In the genomic region with DNA sequence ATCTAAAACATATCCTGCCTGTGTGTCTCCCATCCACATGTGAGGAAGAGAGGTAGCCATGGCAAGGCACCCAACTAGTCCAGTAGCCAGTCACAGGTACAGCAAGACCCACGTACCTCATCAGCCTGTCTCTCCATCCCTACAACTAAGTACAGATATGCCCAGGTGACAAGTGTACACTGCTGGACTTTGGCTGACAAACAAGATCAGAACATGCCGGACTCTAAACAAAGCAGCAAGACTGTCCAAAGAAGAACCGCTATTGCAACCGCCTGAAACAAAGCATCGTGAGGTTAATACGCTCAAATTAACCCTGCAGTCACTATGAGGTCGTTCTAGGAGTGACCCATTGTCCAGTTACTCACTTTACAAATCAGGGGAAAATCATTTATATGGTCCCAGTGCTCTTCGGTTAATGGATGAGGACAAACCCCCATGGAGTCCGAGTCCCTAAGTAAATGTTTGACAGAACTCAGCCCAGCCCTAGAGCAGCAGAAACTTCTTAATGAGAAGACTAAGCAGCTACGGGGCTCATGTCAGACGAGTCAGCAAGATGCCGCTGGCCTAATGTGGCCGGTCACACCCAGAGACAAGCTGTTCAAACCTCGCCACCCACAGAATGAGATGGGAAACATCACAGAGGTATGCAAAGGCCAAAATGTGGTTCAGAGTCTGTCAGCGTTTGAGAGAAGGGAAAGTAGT, we compare ENCODE assay signal across 12 mouse cellular contexts. TPM values are rescaled to one million over a fixed set of nuclear protein-coding genes. Genes with fewer than 3 reads are reported as not detected.
DNase-seq lines count a peak whose midpoint lies in the region; ATAC-seq lines count a peak whose summit lies in the region.
"Had no signal": no experiment of that assay in that cellular context is flagged by ENCODE, and none has a peak within 500 bp of the region (broad histone marks: within the 10 kb centered on the region; RNA-seq: fewer than 3 reads in every experiment).

No protein-coding gene starts in this region.

- peaks cover 23% of the 10 kb centered on the region for H3K4me1 ChIP-seq in heart, embryonic 12.5 days (replicated peaks)
- peaks cover 16% of the 10 kb centered on the region for H3K4me1 ChIP-seq in liver, embryonic 11.5 days (replicated peaks; ENCODE audit: control insufficient read depth, insufficient read depth, low read length)

- peak overlapping the region; percentile 38; the same call in 1 of the 2 replicates for H3K9ac ChIP-seq in heart, embryonic 12.5 days
- no peak overlapping the region for H3K9ac ChIP-seq in liver, embryonic 11.5 days (ENCODE audit: low read depth, low read length)

- no peak overlapping the region for H3K4me3 ChIP-seq in heart, embryonic 12.5 days
- H3K4me3 ChIP-seq in liver, embryonic 11.5 days (ENCODE audit: low read depth, low read length): no peak overlapping the region
- H3K4me3 ChIP-seq: embryonic facial prominence, embryonic 12.5 days; heart, embryonic 13.5 days had no signal

- no peaks in the 10 kb centered on the region for H3K27me3 ChIP-seq in heart, embryonic 12.5 days (replicated peaks)
- peaks cover 38% of the 10 kb centered on the region for H3K27me3 ChIP-seq in liver, embryonic 11.5 days (replicated peaks; ENCODE audit: control insufficient read depth, insufficient read depth, low read length)
- H3K27me3 ChIP-seq: embryonic facial prominence, embryonic 12.5 days; heart, embryonic 13.5 days had no signal

- no peak overlapping the region for H3K4me2 ChIP-seq in heart, embryonic 12.5 days
- H3K4me2 ChIP-seq in liver, embryonic 11.5 days: peak overlapping the region; percentile 93

- H3K27ac ChIP-seq in heart, embryonic 12.5 days (ENCODE audit: poor library complexity, severe bottlenecking): no peak overlapping the region
- H3K27ac ChIP-seq in liver, embryonic 11.5 days (ENCODE audit: low read depth, low read length): no peak overlapping the region
- H3K27ac ChIP-seq: embryonic facial prominence, embryonic 12.5 days; heart, embryonic 13.5 days had no signal

- no peaks in the 10 kb centered on the region for H3K36me3 ChIP-seq in heart, embryonic 12.5 days
- H3K36me3 ChIP-seq in liver, embryonic 11.5 days (ENCODE audit: control insufficient read depth, insufficient read depth, low read length): no peaks in the 10 kb centered on the region
- H3K36me3 ChIP-seq: embryonic facial prominence, embryonic 12.5 days; heart, embryonic 13.5 days had no signal

- WGBS in heart, embryonic 12.5 days: 77% methylated on average over 15 of the region's 15 CpGs
- 71% methylated on average over 15 of the region's 15 CpGs for WGBS in liver, embryonic 11.5 days

- no peak for ATAC-seq in heart, embryonic 12.5 days (ENCODE audit: insufficient number of reproducible peaks, low FRiP score)
- no peak for ATAC-seq in liver, embryonic 11.5 days (replicated peaks; ENCODE audit: low FRiP score)

- no peak for DNase-seq in heart, postnatal 4 days
- peak; percentile 75 for DNase-seq in Muller cell, postnatal 12 days (ENCODE audit: inconsistent ontology term)
- peak; percentile 84 for DNase-seq in kidney, adult 11 months
- DNase-seq in liver, embryonic 11.5 days (ENCODE audit: low spot score): no peak
- no peak for DNase-seq in thymus, postnatal 4 days
- DNase-seq in cerebellum, postnatal 10 days: no peak
- no peak for DNase-seq in thymus, postnatal 14 days
- DNase-seq: adrenal gland, postnatal 14 days; cerebellum, adult 11 months had no signal

- H3K9me3 ChIP-seq in heart, embryonic 12.5 days (replicated peaks): no peaks in the 10 kb centered on the region
- H3K9me3 ChIP-seq in liver, embryonic 11.5 days (ENCODE audit: control insufficient read depth, low read length): no peaks in the 10 kb centered on the region
- H3K9me3 ChIP-seq: embryonic facial prominence, embryonic 12.5 days; heart, embryonic 13.5 days had no signal

RNA-seq across cellular contexts. Expression of a gene that starts 2.7 kb away (rescaled TPM):
- 46.1 and 48.7 TPM in 2 replicates for polyA plus RNA-seq in heart, embryonic 12.5 days (2016; fragmentation: Nextera tagmentation; extraction: Ambion mirVana)
- total RNA-seq in heart, postnatal 4 days (2021): 100 to 1,000 TPM; 242 to 263 TPM
- polyA plus RNA-seq in liver, embryonic 11.5 days (2014; fragmentation: Nextera tagmentation; extraction: Ambion mirVana): 28.7 and 32.8 TPM in 2 replicates

Comparison
In these comparisons a context has a peak if more than half of its experiments do, and no peak if none do; other contexts are left out.
1. DNase-seq: peak in Muller cell, postnatal 12 days (single experiment) and kidney, adult 11 months (single experiment); none in heart, postnatal 4 days (single experiment), liver, embryonic 11.5 days (single experiment), thymus, postnatal 4 days (single experiment), cerebellum, postnatal 10 days (0 of 2) and thymus, postnatal 14 days (single experiment).